In genomic region chr10:67702783-67703455, GRCm38 (mm10) we compare ENCODE assay signal across 13 mouse cellular contexts.
DNase-seq lines count a peak whose midpoint lies in the region; ATAC-seq lines count a peak whose summit lies in the region.
"Had no signal": no experiment of that assay in that cellular context is flagged by ENCODE, and none has a peak within 500 bp of the region (broad histone marks: within the 10 kb centered on the region; RNA-seq: fewer than 3 reads in every experiment).

No protein-coding gene starts in this region.

- H3K4me1 ChIP-seq in heart, embryonic 16.5 days (ENCODE audit: control insufficient read depth, insufficient read depth, low read length) = peaks cover 9% of the 10 kb centered on the region
- H3K4me1 ChIP-seq in forebrain, embryonic 10.5 days = no peaks in the 10 kb centered on the region
- H3K4me1 ChIP-seq: intestine, embryonic 15.5 days; limb, embryonic 12.5 days had no signal

- H3K4me3 ChIP-seq in heart, embryonic 16.5 days (ENCODE audit: low read length) = no peak overlapping the region
- no peak overlapping the region for H3K4me3 ChIP-seq in forebrain, embryonic 10.5 days
- H3K4me3 ChIP-seq: erythroblast, embryonic 14.5 days; intestine, embryonic 15.5 days; layer of hippocampus, adult 2 months; limb, embryonic 12.5 days had no signal

- H3K9ac ChIP-seq in heart, embryonic 16.5 days (ENCODE audit: low read length) = no peak overlapping the region
- H3K9ac ChIP-seq: intestine, embryonic 15.5 days; limb, embryonic 12.5 days had no signal

- ATAC-seq in heart, embryonic 16.5 days (replicated peaks; ENCODE audit: extremely low read depth, insufficient read depth, low FRiP score) = peak; percentile 77
- ATAC-seq: intestine, embryonic 15.5 days had no signal

- DNase-seq in spleen, postnatal 36 days (ENCODE audit: low spot score in 2 of 2) = peak; percentile 34 to 46
- DNase-seq in spleen, postnatal 4 days (ENCODE audit: low spot score in 2 of 2) = no peak
- DNase-seq in lung, postnatal 14 days = peak; percentile 11
- DNase-seq in forebrain, embryonic 10.5 days (ENCODE audit: extremely low spot score, low spot score) = no peak
- DNase-seq in left cerebral cortex, postnatal 10 days (ENCODE audit: extremely low spot score in 1 of 2, low spot score in 2 of 2) = no peak
- DNase-seq in cerebellum, postnatal 10 days = no peak
- DNase-seq: cerebellum, postnatal 36 days; retina, postnatal 1 day had no signal

- no peaks in the 10 kb centered on the region for H3K9me3 ChIP-seq in heart, embryonic 16.5 days (replicated peaks; ENCODE audit: control insufficient read depth, low read length)
- H3K9me3 ChIP-seq in forebrain, embryonic 10.5 days = no peaks in the 10 kb centered on the region
- H3K9me3 ChIP-seq: intestine, embryonic 15.5 days; limb, embryonic 12.5 days had no signal

- intact Hi-C loops in left cerebral cortex, postnatal 10 days (cut with DNase I) = no loop called here

- H3K36me3 ChIP-seq in heart, embryonic 16.5 days (ENCODE audit: control insufficient read depth, insufficient read depth) = no peaks in the 10 kb centered on the region
- H3K36me3 ChIP-seq in forebrain, embryonic 10.5 days (replicated peaks) = no peaks in the 10 kb centered on the region
- H3K36me3 ChIP-seq: intestine, embryonic 15.5 days; limb, embryonic 12.5 days had no signal

- 41% methylated on average over 9 of the region's 9 CpGs for WGBS in heart, embryonic 16.5 days
- 85% methylated on average over 9 of the region's 9 CpGs for WGBS in forebrain, embryonic 10.5 days

- no peaks in the 10 kb centered on the region for H3K27me3 ChIP-seq in heart, embryonic 16.5 days (ENCODE audit: control insufficient read depth, insufficient read depth, low read length)
- H3K27me3 ChIP-seq in forebrain, embryonic 10.5 days (ENCODE audit: poor library complexity, severe bottlenecking) = no peaks in the 10 kb centered on the region
- H3K27me3 ChIP-seq: intestine, embryonic 15.5 days; limb, embryonic 12.5 days had no signal

- no peak overlapping the region for H3K27ac ChIP-seq in heart, embryonic 16.5 days (ENCODE audit: low read length)
- H3K27ac ChIP-seq in forebrain, embryonic 10.5 days = no peak overlapping the region
- H3K27ac ChIP-seq: intestine, embryonic 15.5 days; layer of hippocampus, adult 2 months; limb, embryonic 12.5 days had no signal

- H3K4me2 ChIP-seq in heart, embryonic 16.5 days (ENCODE audit: low read depth, low read length) = no peak overlapping the region
- H3K4me2 ChIP-seq: intestine, embryonic 15.5 days; limb, embryonic 12.5 days had no signal

Comparison
In these comparisons a context has a peak if more than half of its experiments do, and no peak if none do; other contexts are left out.
1. DNase-seq: peak in spleen, postnatal 36 days (2 of 2) and lung, postnatal 14 days (single experiment); none in spleen, postnatal 4 days (0 of 2), forebrain, embryonic 10.5 days (single experiment), left cerebral cortex, postnatal 10 days (0 of 2) and cerebellum, postnatal 10 days (0 of 2).